Mouse (Mus musculus) kidney, adult 2 months (tissue): ENCODE results near the gene Akap2. TPM values are rescaled to one million over a fixed set of nuclear protein-coding genes. Genes with fewer than 3 reads are reported as not detected.

Experiments used
- DNase-seq: peaks from one replicate; pipeline ENCODE4 v3.0.0; 2021
- H3K27ac ChIP-seq: fragments of 200-500 bp; 2 replicates; pipeline ENCODE4 v1.5.1; 2012; ENCODE audit warnings: low read depth, low read length, control low read depth, inconsistent platforms; ENCODE audit not compliant: insufficient read depth
- H3K27me3 ChIP-seq: fragments of 200-500 bp; replicated peaks from 2 replicates; pipeline ENCODE4 v1.6.1; 2012; ENCODE audit warnings: mild to moderate bottlenecking, moderate library complexity, low read length, inconsistent platforms; ENCODE audit not compliant: control insufficient read depth, insufficient read depth
- H3K36me3 ChIP-seq: fragments of 200-500 bp; 2 replicates; pipeline ENCODE4 v1.6.1; 2012; ENCODE audit warnings: mild to moderate bottlenecking, moderate library complexity, low read length, inconsistent platforms; ENCODE audit not compliant: control insufficient read depth, insufficient read depth
- H3K4me1 ChIP-seq: fragments of 200-500 bp; 2 replicates; pipeline ENCODE4 v1.6.1; 2011; ENCODE audit warnings: low read length; ENCODE audit not compliant: control insufficient read depth, insufficient read depth
- H3K4me3 ChIP-seq: fragments of 200-500 bp; 2 replicates; pipeline ENCODE4 v1.5.1; 2011; ENCODE audit warnings: mild to moderate bottlenecking, low read depth, low read length, control low read depth; ENCODE audit not compliant: insufficient read depth
- CTCF ChIP-seq: fragments of 200-500 bp; conservative IDR thresholded peaks from 2 replicates; pipeline ENCODE4 v1.5.1; 2011; ENCODE audit warnings: low read depth, mild to moderate bottlenecking, control low read depth, low read length, moderate library complexity, mixed read lengths; ENCODE audit not compliant: insufficient read depth, insufficient read length
- POLR2A ChIP-seq: fragments of 200-500 bp; IDR thresholded peaks from one replicate; pipeline ENCODE4 v1.6.1; 2011; ENCODE audit warnings: low read depth, low read length, control low read depth
- WGBS: fragments of 180-500 bp; shearing (Covaris S2); methylation state at CpG from one replicate; pipeline ENCODE4 v1.1.7; 2018; 5-methylcytosine and 5-hydroxymethylcytosine counted together
- polyA plus RNA-seq: library from polyadenylated mRNA; depleted of rRNA; stranded (reverse); fragments of >200 nt; gene quantifications from 2 replicates; pipeline ENCODE4 v1.2.3, GENCODE M21; 2012

Gene Akap2
- polyA plus RNA-seq, 1 experiment, result 126 TPM

DNA sequence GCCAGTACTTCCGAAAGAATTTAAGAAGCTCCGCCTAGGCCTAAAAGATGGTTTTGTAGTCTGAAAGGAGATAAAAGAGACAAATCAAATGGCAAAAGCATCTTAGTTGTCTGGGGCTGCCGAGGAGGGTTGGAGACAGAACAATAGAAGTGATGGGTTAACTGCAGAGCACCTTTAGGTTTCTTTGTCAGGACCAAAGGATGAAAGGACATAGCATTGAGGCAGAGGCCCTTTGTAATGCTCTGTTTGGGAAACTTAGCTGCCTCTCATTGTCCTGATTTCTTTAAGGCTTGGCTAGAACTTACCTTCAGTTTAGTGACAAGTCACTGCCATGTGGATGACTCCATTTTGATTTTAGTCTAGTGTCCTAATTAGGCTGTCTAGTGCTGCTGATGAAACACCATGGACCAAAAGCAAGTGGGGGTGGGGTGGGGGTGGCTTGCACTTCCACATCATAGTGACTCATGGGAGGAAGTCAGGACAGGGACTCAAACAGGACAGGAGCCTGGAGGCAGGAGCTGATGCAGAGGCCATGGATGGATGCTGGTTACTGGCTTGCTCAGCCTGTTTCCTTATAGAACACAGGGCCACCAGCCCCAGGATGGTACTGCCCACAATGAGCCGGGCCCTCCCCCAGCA lies 52.8 kb downstream of the Akap2 start:
- Histone ChIP-seq H3K27me3 (no peaks in the 10 kb centered on the region), H3K27ac (no peak overlapping the region), H3K4me3 (no peak overlapping the region), H3K4me1 (peaks cover 14% of the 10 kb centered on the region), H3K36me3 (no peaks in the 10 kb centered on the region)
- TF ChIP-seq POLR2A, result no peak
- TF ChIP-seq CTCF, result no peak
- no peak for DNase-seq
- WGBS, result 89% methylated on average over 4 of the region's 4 CpGs

DNA sequence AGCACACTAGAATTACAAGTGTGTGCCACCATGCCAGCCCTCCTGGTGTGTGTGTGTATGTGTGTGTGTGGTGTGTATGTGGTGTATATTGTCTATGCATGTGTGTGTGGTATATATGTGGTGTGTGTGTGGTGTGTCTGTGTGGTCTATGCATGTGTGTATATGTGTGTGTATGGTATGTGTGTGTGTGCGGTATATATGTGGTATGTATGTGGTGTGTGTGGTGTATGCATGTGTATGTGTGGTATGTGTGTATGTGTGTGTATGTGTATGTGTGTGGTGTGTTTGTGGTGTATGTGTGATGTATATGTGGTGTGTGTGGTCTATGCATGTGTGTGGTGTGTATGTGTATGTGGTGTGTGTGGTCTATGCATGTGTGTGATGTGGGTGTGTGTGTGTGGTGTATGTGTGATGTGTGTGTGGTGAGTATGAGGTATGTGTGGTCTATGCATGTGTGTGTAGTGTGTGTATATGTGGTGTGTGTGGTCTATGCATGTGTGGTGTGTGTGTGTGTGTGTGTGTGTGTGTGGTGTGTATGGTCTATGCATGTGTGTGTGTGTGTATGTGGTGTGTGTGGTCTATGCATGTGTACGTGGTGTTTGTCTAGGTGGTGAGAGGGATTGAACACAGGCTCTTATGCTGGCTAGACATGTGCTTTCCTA lies 54.2 kb downstream of the Akap2 start:
- no peak for TF ChIP-seq CTCF
- no peak for TF ChIP-seq POLR2A
- H3K27ac ChIP-seq, result no peak overlapping the region
- no peaks in the 10 kb centered on the region for H3K36me3 ChIP-seq
- H3K4me1 ChIP-seq, result peaks cover 4% of the 10 kb centered on the region; the same call in 1 of the 2 replicates
- no peak overlapping the region for H3K4me3 ChIP-seq
- H3K27me3 ChIP-seq, result no peaks in the 10 kb centered on the region
- no peak for DNase-seq
- WGBS, result 90% methylated on average over 2 of the region's 2 CpGs

DNA sequence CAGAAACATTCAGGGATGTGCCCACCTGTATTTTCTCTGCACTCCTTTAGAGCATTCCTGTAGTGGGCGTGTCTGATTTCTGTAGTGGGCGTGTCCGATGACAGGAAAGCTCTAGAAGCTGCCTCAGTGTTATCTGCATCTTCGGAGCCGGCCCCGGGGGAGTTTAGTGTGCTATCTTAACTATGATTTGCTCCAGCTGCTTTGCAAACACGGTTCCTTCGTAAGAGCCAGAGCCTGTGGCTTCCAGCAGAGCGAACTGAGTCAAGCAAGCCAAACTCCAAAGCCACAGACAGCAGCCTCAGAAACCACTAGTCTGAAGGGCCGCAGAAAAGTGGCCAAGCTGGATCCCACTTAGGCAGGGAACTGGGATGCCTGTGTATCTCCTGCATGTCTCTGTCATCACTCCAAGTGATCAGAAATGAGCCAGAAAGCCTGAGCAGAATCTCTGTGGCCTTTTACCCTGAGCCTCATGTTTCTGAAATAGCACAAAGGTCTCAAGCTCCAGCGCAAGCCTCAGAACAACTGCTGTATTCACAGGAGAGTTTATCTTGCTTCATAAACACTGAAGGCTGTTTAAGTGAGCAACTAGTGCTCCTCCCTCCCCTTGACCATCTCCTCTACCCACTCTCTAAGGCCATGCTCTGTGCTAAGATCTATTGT lies 55.5 kb downstream of the Akap2 start:
- H3K27me3 ChIP-seq, result no peaks in the 10 kb centered on the region
- H3K4me1 ChIP-seq, result peaks cover 4% of the 10 kb centered on the region; the same call in 1 of the 2 replicates
- WGBS, result 59% methylated on average over 11 of the region's 11 CpGs
- no peak overlapping the region for H3K4me3 ChIP-seq
- peak; percentile 42 for DNase-seq
- H3K27ac ChIP-seq, result peak overlapping the region; percentile 76; the same call in 1 of the 2 replicates
- no peak for TF ChIP-seq CTCF
- TF ChIP-seq POLR2A, result no peak
- H3K36me3 ChIP-seq, result no peaks in the 10 kb centered on the region

DNA sequence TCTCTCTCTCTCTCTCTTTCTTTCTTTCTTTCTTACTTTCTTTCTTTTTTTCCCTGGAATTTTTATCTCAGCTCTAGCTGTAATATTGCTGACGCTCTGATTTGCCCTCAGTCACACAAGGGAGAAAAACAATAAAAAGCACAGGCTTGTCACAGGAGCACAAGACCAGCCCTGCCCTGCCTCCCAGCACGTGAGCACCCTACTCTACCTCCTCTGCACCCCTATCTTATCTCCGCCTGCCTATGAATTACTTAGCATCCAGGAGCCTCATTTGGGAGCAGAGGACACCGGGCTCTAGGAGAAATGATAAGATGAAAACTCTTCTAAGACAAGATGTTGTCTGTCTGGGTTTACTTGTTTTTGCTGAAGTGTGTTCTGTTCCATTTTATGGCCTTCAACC lies 57.1 kb downstream of the Akap2 start:
- WGBS, result 78% methylated on average over 4 of the region's 4 CpGs
- Histone ChIP-seq H3K36me3 (no peaks in the 10 kb centered on the region), H3K27ac (no peak overlapping the region), H3K27me3 (no peaks in the 10 kb centered on the region), H3K4me3 (no peak overlapping the region), H3K4me1 (peaks cover 4% of the 10 kb centered on the region; the same call in 1 of the 2 replicates)
- DNase-seq, result no peak
- TF ChIP-seq POLR2A (no peak), CTCF (no peak)

DNA sequence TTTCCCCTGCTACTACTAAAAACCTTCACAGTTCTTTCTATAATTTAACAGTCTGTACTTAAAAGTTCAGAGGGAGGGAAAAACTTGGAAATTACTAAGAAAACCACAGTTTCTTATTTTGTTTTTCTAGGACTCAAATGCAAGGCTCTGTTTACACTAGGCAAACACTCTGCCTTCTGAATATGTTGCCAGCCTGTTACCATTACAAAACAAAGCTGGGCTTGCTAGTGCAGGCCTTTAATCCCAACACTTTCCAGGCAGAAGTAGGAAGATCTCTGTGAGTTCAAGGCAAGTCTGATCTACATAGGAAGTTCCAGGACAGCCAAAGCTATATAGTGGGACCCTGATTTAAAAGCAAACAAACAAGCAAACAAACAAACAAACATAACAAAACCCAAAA lies 58.1 kb downstream of the Akap2 start:
- H3K27me3 ChIP-seq, result no peaks in the 10 kb centered on the region

DNA sequence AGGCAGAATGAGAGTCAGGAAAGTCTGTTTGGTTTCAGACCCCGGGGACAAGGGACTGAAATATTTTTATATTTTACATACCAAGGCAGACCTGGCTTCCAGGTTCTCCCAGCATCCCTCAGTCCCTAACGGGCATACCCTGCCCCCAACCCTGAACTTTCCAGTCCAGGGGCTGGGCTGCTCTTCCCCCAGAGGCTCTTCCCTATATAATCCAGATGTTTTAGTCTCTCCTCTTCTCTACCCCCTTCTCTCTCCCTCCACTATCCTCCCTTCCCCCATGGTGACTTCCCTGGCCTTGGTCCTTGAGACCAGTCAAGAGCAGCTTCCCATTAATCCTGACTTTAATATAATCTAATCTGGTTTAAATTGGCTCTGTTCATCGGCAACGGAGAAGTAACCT lies 62.9 kb downstream of the Akap2 start:
- DNase-seq, result no peak
- Histone ChIP-seq H3K27me3 (no peaks in the 10 kb centered on the region), H3K36me3 (no peaks in the 10 kb centered on the region), H3K4me3 (no peak overlapping the region), H3K27ac (no peak overlapping the region), H3K4me1 (peaks cover 2% of the 10 kb centered on the region; the same call in 1 of the 2 replicates)
- 59% methylated on average over 4 of the region's 4 CpGs for WGBS
- TF ChIP-seq POLR2A (no peak), CTCF (no peak)

More for the DNA sequence above, 58.1 kb downstream of the Akap2 start:
- no peaks in the 10 kb centered on the region for H3K36me3 ChIP-seq
- no peak for TF ChIP-seq CTCF
- TF ChIP-seq POLR2A, result no peak
- no peak overlapping the region for H3K27ac ChIP-seq
- peaks cover 4% of the 10 kb centered on the region; the same call in 1 of the 2 replicates for H3K4me1 ChIP-seq
- DNase-seq, result no peak
- H3K4me3 ChIP-seq, result no peak overlapping the region

DNA sequence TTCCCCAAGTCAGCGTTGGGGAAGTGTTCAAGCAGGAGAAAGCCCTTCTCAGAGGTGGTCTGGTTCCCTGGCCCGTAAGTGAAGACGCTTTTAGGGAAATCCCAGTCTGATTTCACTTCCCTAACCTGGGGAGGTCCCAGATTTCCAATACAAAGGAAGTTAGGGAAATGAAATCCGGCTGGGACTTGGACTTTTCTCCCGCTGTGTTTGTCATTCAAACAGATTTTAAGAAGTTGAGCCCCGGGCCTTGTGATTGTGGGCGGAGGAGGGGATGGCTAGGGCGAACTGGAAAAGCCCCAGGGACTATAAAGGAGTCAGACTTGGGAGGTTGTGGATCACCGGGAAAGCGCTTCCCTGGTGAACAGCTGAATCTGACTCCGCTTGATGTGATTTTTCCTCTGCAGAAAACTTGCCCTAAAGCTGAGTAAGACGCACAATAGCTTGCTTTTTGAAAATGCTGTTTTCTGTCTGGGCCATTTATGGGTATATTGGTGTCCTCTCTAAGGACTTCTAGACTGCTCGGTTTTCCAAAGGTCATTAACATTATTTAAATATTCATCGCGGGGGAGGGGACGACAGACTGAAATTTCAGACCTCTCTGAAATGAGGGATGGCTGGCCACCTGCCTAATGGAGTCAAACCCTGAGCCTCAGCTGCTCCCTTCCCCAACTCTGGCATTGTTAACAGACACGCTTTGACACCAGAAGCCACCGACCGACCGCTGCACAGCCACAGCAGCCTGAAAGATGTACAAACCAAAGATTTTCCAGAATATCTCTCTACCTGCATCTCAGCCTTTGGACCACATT lies 63.6 kb downstream of the Akap2 start:
- 41% methylated on average over 20 of the region's 20 CpGs for WGBS
- no peak overlapping the region for H3K27ac ChIP-seq
- H3K36me3 ChIP-seq, result no peaks in the 10 kb centered on the region
- H3K4me1 ChIP-seq, result peaks cover 2% of the 10 kb centered on the region; the same call in 1 of the 2 replicates
- DNase-seq, result no peak
- H3K27me3 ChIP-seq, result no peaks in the 10 kb centered on the region
- TF ChIP-seq POLR2A (no peak), CTCF (no peak)
- no peak overlapping the region for H3K4me3 ChIP-seq
